Mouse (Mus musculus) embryonic facial prominence, embryonic 15.5 days (tissue): ENCODE measurements around the gene Btg4. TPM values are rescaled to one million over a fixed set of nuclear protein-coding genes. Genes with fewer than 3 reads are reported as not detected.

ENCODE experiments used
- ATAC-seq: fragments of 200-750 bp; cut with Nextera tagmentation; 2 replicates; pipeline ENCODE4 v1.8.0; 2017; ENCODE audit warnings: low read depth, moderate TSS enrichment; ENCODE audit not compliant: insufficient number of reproducible peaks, low FRiP score, low TSS enrichment
- H3K27ac ChIP-seq: fragments of 300-500 bp; sonication (generic); replicated peaks from 2 replicates; pipeline ENCODE4 v1.5.1; 2015; ENCODE audit warnings: mild to moderate bottlenecking, inconsistent platforms
- H3K27me3 ChIP-seq: fragments of 300-500 bp; sonication (generic); 2 replicates; pipeline ENCODE4 v1.6.1; 2015; ENCODE audit warnings: inconsistent platforms
- H3K36me3 ChIP-seq: fragments of 300-500 bp; sonication (generic); 2 replicates; pipeline ENCODE4 v1.6.1; 2015; ENCODE audit warnings: mild to moderate bottlenecking, inconsistent platforms
- H3K4me1 ChIP-seq: fragments of 300-500 bp; sonication (generic); 2 replicates; pipeline ENCODE4 v1.6.1; 2015; ENCODE audit warnings: inconsistent platforms
- H3K4me2 ChIP-seq: fragments of 300-500 bp; sonication (generic); replicated peaks from 2 replicates; pipeline ENCODE4 v1.6.1; 2015; ENCODE audit warnings: mild to moderate bottlenecking, inconsistent platforms
- H3K4me3 ChIP-seq: fragments of 300-500 bp; sonication (generic); replicated peaks from 2 replicates; pipeline ENCODE4 v1.5.1; 2015; ENCODE audit warnings: mild to moderate bottlenecking, inconsistent platforms
- H3K9ac ChIP-seq: fragments of 300-500 bp; sonication (generic); 2 replicates; pipeline ENCODE4 v1.6.1; 2015; ENCODE audit warnings: inconsistent platforms
- H3K9me3 ChIP-seq: fragments of 300-500 bp; sonication (generic); replicated peaks from 2 replicates; pipeline ENCODE4 v1.6.1; 2016; ENCODE audit warnings: inconsistent platforms
- WGBS: fragments of 180-500 bp; shearing (Covaris S2); methylation state at CpG from one replicate; pipeline ENCODE4 v1.1.7; 2015; 5-methylcytosine and 5-hydroxymethylcytosine counted together
- microRNA counts: library from miRNA; unstranded; fragments of <30 nt; microRNA quantifications from one replicate; lab custom pipeline; 2016
- microRNA-seq: library from miRNA; unstranded; fragments of <30 nt; microRNA quantifications from one replicate; pipeline ENCODE4, GENCODE M21; 2016; ENCODE audit warnings: borderline number of aligned reads
- polyA plus RNA-seq: library from polyadenylated mRNA; unstranded; fragments of >200 nt; fragmentation: Nextera tagmentation; extraction: Ambion mirVana; gene quantifications from 2 replicates; pipeline ENCODE4 v1.2.1, GENCODE M21; 2015

Gene Btg4
- polyA plus RNA-seq, 1 experiment from 2014 or later: 2.0 TPM

GRCm38 (mm10) chr9:51168698-51169097 lies 108.0 kb downstream of the Btg4 start:
- no peaks in the 10 kb centered on the region for H3K9me3 ChIP-seq
- H3K4me1 ChIP-seq: peaks cover 10% of the 10 kb centered on the region
- H3K9ac ChIP-seq: no peak overlapping the region
- H3K36me3 ChIP-seq: no peaks in the 10 kb centered on the region
- no peak for ATAC-seq
- H3K4me2 ChIP-seq: no peak overlapping the region
- H3K27ac ChIP-seq: no peak overlapping the region; the same call in 1 of the 2 replicates
- WGBS: 43% methylated on average over 5 of the region's 5 CpGs
- H3K27me3 ChIP-seq: no peaks in the 10 kb centered on the region
- H3K4me3 ChIP-seq: no peak overlapping the region

DNA sequence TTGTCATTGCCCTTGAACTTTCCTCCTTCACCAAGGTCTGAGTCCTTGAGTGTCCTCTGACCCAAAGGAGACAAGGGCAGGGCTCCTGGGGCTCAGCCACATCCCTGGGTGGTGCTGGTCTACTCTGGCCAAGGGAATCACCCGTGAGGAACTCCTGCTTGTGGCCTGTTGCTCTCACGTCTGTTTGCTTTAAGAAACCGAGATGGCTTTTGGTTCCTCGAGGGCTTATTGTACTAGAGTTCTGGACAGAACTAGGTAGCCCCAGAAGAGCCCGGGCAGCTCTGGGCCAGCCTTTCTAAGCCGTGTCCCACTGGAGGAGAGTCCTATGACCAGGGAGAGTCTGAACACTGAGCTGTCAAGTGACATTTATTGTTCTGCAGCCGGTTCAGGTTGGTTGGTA lies 108.4 kb downstream of the Btg4 start:
- Histone ChIP-seq H3K4me2 (no peak overlapping the region), H3K4me1 (peaks cover 10% of the 10 kb centered on the region), H3K9me3 (no peaks in the 10 kb centered on the region), H3K4me3 (no peak overlapping the region), H3K27ac (no peak overlapping the region), H3K9ac (no peak overlapping the region), H3K36me3 (no peaks in the 10 kb centered on the region), H3K27me3 (no peaks in the 10 kb centered on the region)
- 0 out of 2 replicates have a peak, but pooled peaks have one; percentile 10 for ATAC-seq
- WGBS: 84% methylated on average over 7 of the region's 7 CpGs

MicroRNAs encoded within 50 kb of the gene (microRNA counts, 519-probe panel; counts per million panel counts)
- 1,822 counts per million, percentile 28 among the panel's probes with 10 or more counts for microRNA mmu-miR-34b-3p (lab: Ali Mortazavi, UCI)
- 2,104 counts per million, percentile 45 among the panel's probes with 10 or more counts for microRNA mmu-miR-34b-5p (lab: Ali Mortazavi, UCI)
- microRNA mmu-miR-34c (lab: Ali Mortazavi, UCI): 3,535 counts per million, percentile 84 among the panel's probes with 10 or more counts

Small RNAs within 50 kb of the gene (microRNA-seq; reads per million reads assigned to microRNA genes)
- 48.5 reads per million, percentile 46 among the genes with 10 or more reads in this experiment for gene Mir34b
- 1,112 reads per million, percentile 77 among the genes with 10 or more reads in this experiment for gene Mir34c

Other genes with a start within 250 kb of the Btg4 start
- gene Ppp2r1b, start 215.6 kb upstream of the Btg4 start, polyA plus RNA-seq: 54.3 and 58.9 TPM in 2 replicates
- 19.0 and 20.6 TPM in 2 replicates for gene Sik2, start 51.8 kb upstream of the Btg4 start, polyA plus RNA-seq
- gene Layn, start 16.2 kb downstream of the Btg4 start, polyA plus RNA-seq: 6.2 and 6.7 TPM in 2 replicates
- 3.9 and 12.7 TPM in 2 replicates for gene 4833427G06Rik, start 41.2 kb downstream of the Btg4 start, polyA plus RNA-seq
- gene Gm32742, start 104.6 kb downstream of the Btg4 start, polyA plus RNA-seq: 0.17 and 0.27 TPM in 2 replicates
- 0.07 and 0.39 TPM in 2 replicates for gene Pou2af1, start 152.8 kb downstream of the Btg4 start, polyA plus RNA-seq
- 4.1 and 4.8 TPM in 2 replicates for gene Colca2, start 217.7 kb downstream of the Btg4 start, polyA plus RNA-seq